8 mouse cellular contexts compared by ENCODE assay signal in the genomic region with DNA sequence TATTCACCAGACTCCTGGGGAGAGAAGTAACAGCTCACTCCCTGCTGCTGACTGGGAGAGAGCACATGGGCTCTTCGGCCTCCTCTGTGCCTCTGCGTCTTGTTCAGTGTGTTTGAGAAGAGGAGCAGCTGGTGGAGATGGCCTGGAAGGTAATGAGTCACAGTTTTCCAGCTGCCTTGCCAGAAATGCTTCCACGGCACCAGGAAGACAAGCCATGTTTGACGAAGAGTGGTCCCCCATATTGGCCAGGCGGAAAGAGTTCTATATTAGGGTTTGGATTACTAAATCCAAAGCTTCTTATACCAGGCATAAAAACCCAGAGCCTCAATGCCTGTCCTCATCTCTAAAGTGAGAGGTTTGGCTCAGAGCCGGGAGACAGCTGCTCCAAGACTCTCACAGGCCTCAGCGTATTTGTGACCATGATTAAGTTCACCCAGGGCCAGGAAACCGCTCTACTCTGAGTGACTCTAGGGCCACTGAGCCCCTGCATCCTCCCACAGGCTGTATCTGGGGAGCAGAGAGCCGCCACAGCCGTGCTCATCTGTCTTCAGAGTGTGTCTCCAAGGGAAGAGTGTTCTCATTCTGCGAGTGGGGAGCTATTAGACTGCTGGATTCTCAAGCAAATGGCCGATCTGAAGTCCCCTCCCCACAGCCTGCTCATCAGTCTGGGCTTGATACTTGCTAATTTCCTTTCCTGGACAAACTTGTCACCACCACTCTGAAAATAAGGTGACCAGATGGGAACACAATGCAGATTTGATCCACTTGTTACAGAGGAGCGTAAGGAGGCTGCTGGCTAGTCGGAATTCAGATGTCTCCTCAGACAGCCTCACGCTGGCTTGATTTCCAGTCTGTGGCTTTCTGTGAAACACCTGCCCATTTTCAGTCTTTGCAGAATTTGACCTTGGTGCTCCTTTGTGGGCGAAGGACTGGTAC.
A peak's percentile ranks its signal among the peaks of the same experiment; 100 is the strongest.
DNase-seq lines count a peak whose midpoint lies in the region; ATAC-seq and TF ChIP-seq lines count a peak whose summit lies in the region.
"Had no signal": no experiment of that assay in that cellular context is flagged by ENCODE, and none has a peak within 500 bp of the region (broad histone marks: within the 10 kb centered on the region; RNA-seq: fewer than 3 reads in every experiment).

No protein-coding gene starts in this region.

- no peak overlapping the region for H3K9ac ChIP-seq in intestine, embryonic 15.5 days
- H3K9ac ChIP-seq in midbrain, postnatal 0 days (replicated peaks; ENCODE audit: low read length, poor library complexity, severe bottlenecking), result no peak overlapping the region
- H3K9ac ChIP-seq: limb, embryonic 12.5 days had no signal

- no peaks in the 10 kb centered on the region for H3K4me1 ChIP-seq in intestine, embryonic 15.5 days (replicated peaks)
- H3K4me1 ChIP-seq in midbrain, postnatal 0 days (ENCODE audit: insufficient read depth, low read length), result peaks cover 3% of the 10 kb centered on the region; the same call in 1 of the 2 replicates
- H3K4me1 ChIP-seq: limb, embryonic 12.5 days had no signal

- TF ChIP-seq CTCF in midbrain, postnatal 0 days (IDR thresholded peaks at IDR 0.05), result no peak

- DNase-seq in urinary bladder, postnatal 14 days (ENCODE audit: low spot score), result peak; percentile 49
- DNase-seq in urinary bladder, postnatal 10 days (ENCODE audit: low spot score), result no peak
- DNase-seq in frontal cortex, adult 2 months (ENCODE audit: extremely low spot score in 1 of 2, low spot score in 1 of 2), result peak; percentile 78 to 84
- DNase-seq in midbrain, postnatal 0 days (ENCODE audit: low spot score), result peak; percentile 70

- WGBS in intestine, embryonic 15.5 days, result 55% methylated on average over 16 of the region's 16 CpGs
- 58% methylated on average over 16 of the region's 16 CpGs for WGBS in midbrain, postnatal 0 days

- no peak overlapping the region for H3K4me2 ChIP-seq in intestine, embryonic 15.5 days (replicated peaks)
- no peak overlapping the region for H3K4me2 ChIP-seq in midbrain, postnatal 0 days (ENCODE audit: low read depth, low read length, poor library complexity, severe bottlenecking)
- H3K4me2 ChIP-seq: limb, embryonic 12.5 days had no signal

- no peaks in the 10 kb centered on the region for H3K27me3 ChIP-seq in intestine, embryonic 15.5 days (replicated peaks)
- no peaks in the 10 kb centered on the region for H3K27me3 ChIP-seq in midbrain, postnatal 0 days (ENCODE audit: insufficient read depth, low read length)
- H3K27me3 ChIP-seq: limb, embryonic 12.5 days had no signal

- H3K4me3 ChIP-seq in intestine, embryonic 15.5 days (replicated peaks), result no peak overlapping the region
- no peak overlapping the region for H3K4me3 ChIP-seq in midbrain, postnatal 0 days (ENCODE audit: low read depth, low read length)
- H3K4me3 ChIP-seq: limb, embryonic 12.5 days had no signal

- 0 out of 2 replicates have a peak, but pooled peaks have one; percentile 23 for ATAC-seq in intestine, embryonic 15.5 days
- ATAC-seq in midbrain, postnatal 0 days (ENCODE audit: low FRiP score), result no peak
- ATAC-seq in erythroid progenitor cell, adult 5-6 weeks (replicated peaks; ENCODE audit: low FRiP score, poor library complexity, severe bottlenecking), result no peak
- ATAC-seq in granulocyte monocyte progenitor cell, adult 5-6 weeks (replicated peaks; ENCODE audit: poor library complexity, severe bottlenecking), result no peak

- H3K27ac ChIP-seq in intestine, embryonic 15.5 days, result peak overlapping the region; percentile 36; the same call in 1 of the 2 replicates
- 0 out of 2 replicates have a peak overlapping the region, but pooled peaks have one; percentile 26 for H3K27ac ChIP-seq in midbrain, postnatal 0 days (ENCODE audit: low read depth, low read length)
- H3K27ac ChIP-seq: limb, embryonic 12.5 days had no signal

- H3K36me3 ChIP-seq in intestine, embryonic 15.5 days, result no peaks in the 10 kb centered on the region
- H3K36me3 ChIP-seq in midbrain, postnatal 0 days (ENCODE audit: insufficient read depth, low read length), result no peaks in the 10 kb centered on the region
- H3K36me3 ChIP-seq: limb, embryonic 12.5 days had no signal

- H3K9me3 ChIP-seq in intestine, embryonic 15.5 days, result no peaks in the 10 kb centered on the region
- H3K9me3 ChIP-seq in midbrain, postnatal 0 days (ENCODE audit: low read length), result no peaks in the 10 kb centered on the region
- H3K9me3 ChIP-seq: limb, embryonic 12.5 days had no signal
